Mouse (Mus musculus) bone marrow, adult 2 months (tissue): ENCODE results near the gene Ypel3. TPM values are rescaled to one million over a fixed set of nuclear protein-coding genes. Genes with fewer than 3 reads are reported as not detected.
A peak's percentile ranks its signal among the peaks of the same experiment; 100 is the strongest.

ENCODE experiments used
- H3K27ac ChIP-seq: fragments of 200-500 bp; 2 replicates; pipeline ENCODE4 v1.5.1; 2012; ENCODE audit warnings: low read depth, mild to moderate bottlenecking, control low read depth, inconsistent platforms, low read length; ENCODE audit not compliant: control insufficient read depth, poor library complexity, insufficient read depth
- H3K4me1 ChIP-seq: fragments of 200-500 bp; 2 replicates; pipeline ENCODE4 v1.6.1; 2011; ENCODE audit warnings: low read length; ENCODE audit not compliant: control insufficient read depth, insufficient read depth
- H3K4me3 ChIP-seq: fragments of 200-500 bp; replicated peaks from 2 replicates; pipeline ENCODE3; 2011; ENCODE audit warnings: mild to moderate bottlenecking, low read depth, low read length, control low read depth; ENCODE audit not compliant: control insufficient read depth
- CTCF ChIP-seq: fragments of 200-500 bp; IDR thresholded peaks from 2 replicates; pipeline ENCODE4 v1.5.1; 2011; ENCODE audit warnings: low read length, control low read depth; ENCODE audit not compliant: control insufficient read depth, insufficient read depth
- POLR2A ChIP-seq: fragments of 200-500 bp; IDR thresholded peaks from 2 replicates; pipeline ENCODE4 v1.6.1; 2011; ENCODE audit warnings: low read depth, mild to moderate bottlenecking, control low read depth, low read length, borderline replicate concordance; ENCODE audit not compliant: control insufficient read depth
- WGBS: fragments of 180-500 bp; shearing (Covaris S2); methylation state at CpG from one replicate; pipeline ENCODE4 v1.1.7; 2018; 5-methylcytosine and 5-hydroxymethylcytosine counted together
- polyA plus RNA-seq: library from polyadenylated mRNA; stranded (reverse); fragments of >200 nt; gene quantifications from 2 replicates; pipeline ENCODE4 v1.2.4, GENCODE M21; 2011; ENCODE audit warnings: low replicate concordance; ENCODE audit not compliant: missing spikeins, insufficient read depth, insufficient read length

The Ypel3 gene
- polyA plus RNA-seq, 1 experiment, result 411 TPM

DNA sequence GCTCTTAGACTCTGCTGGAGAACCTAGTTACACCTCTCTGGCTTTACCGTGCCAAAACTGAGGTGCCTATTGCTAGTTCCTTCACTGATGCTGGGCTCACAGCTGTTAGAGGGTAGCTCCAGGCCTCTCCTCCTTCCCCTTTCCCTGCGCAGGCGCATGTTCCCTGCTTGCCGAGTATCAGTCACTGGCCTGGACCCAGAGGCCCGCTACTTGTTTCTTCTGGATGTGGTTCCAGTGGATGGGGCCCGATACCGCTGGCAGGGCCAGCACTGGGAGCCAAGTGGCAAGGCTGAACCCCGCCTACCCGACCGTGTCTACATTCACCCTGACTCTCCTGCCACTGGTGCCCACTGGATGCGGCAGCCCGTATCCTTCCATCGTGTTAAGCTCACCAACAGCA is 5.9 kb downstream of the Ypel3 start:
- 82% methylated on average over 13 of the region's 13 CpGs for WGBS
- no peak for TF ChIP-seq CTCF
- TF ChIP-seq POLR2A, result no peak
- no peak overlapping the region for H3K4me3 ChIP-seq
- H3K4me1 ChIP-seq, result peaks cover 5% of the 10 kb centered on the region
- H3K27ac ChIP-seq, result no peak overlapping the region

DNA sequence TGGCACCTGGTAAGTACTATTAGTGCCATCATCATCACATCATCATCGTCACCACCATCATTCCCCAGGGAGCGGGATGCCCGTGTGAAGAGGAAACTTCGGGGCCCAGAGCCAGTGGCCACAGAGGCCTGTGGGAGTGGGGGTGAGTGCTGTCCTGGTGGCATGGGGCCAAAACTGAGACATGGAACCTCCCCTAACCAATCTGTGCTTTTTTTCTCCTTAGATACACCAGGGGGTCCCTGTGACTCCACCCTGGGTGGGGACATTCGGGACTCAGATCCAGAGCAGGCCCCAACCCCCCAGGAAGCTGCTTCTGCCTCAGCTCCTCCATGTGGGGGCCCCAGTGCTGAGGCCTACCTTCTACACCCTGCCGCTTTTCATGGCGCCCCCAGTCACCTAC is 7.7 kb downstream of the Ypel3 start:
- Histone ChIP-seq H3K27ac (no peak overlapping the region), H3K4me3 (no peak overlapping the region), H3K4me1 (peaks cover 2% of the 10 kb centered on the region; the same call in 1 of the 2 replicates)
- WGBS, result 80% methylated on average over 7 of the region's 7 CpGs
- no peak for TF ChIP-seq POLR2A
- TF ChIP-seq CTCF, result no peak

DNA sequence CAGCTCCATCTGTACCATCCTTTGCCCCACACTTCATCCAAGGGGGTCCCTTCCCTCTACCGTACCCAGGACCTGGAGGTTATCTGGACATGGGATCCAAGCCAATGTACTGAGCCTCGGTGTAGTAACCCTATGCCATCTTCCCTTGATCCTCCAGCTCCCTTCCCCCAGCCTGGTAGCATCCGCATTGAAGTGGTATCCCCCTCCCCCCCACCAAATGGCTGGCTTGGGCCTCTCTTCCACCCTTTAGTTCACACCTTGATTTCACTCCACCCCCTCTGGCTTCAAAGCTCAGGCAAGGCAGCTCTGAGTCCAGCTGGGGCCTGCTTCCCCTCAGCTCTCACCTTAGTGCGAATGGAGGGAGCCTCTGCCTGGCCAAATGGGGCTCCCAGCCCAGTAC is 8.3 kb downstream of the Ypel3 start:
- 87% methylated on average over 4 of the region's 4 CpGs for WGBS
- H3K4me3 ChIP-seq, result no peak overlapping the region
- no peak for TF ChIP-seq CTCF
- TF ChIP-seq POLR2A, result no peak
- H3K27ac ChIP-seq, result no peak overlapping the region
- H3K4me1 ChIP-seq, result peaks cover 2% of the 10 kb centered on the region; the same call in 1 of the 2 replicates

DNA sequence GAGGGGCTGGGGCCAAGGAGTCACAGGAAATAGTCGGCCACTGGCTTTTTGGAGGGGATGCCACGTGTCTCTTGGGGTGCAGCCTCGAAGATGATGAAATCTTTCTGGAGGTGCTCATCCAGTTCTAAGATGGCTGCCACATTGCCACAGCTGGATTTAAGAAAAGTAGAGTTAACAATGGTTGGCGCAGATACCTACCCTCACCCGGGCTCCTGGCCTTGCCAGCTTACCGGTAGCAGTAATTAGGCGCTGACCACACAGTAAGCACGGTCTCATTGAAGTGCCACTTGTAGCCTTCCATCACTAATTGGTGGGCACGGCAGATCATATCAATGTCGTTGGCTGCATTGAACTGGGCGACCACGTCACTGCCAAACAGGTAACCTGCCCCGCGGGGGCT is 9.4 kb downstream of the Ypel3 start:
- Histone ChIP-seq H3K4me3 (no peak overlapping the region), H3K4me1 (peaks cover 1% of the 10 kb centered on the region; the same call in 1 of the 2 replicates), H3K27ac (no peak overlapping the region)
- no peak for TF ChIP-seq CTCF
- no peak for TF ChIP-seq POLR2A
- 81% methylated on average over 14 of the region's 14 CpGs for WGBS

GRCm38 (mm10) chr7:126789141-126789540 is 12.4 kb downstream of the Ypel3 start:
- H3K27ac ChIP-seq, result no peak overlapping the region
- WGBS, result 91% methylated on average over 4 of the region's 4 CpGs
- no peak for TF ChIP-seq CTCF
- TF ChIP-seq POLR2A, result no peak
- peaks cover 3% of the 10 kb centered on the region for H3K4me1 ChIP-seq
- H3K4me3 ChIP-seq, result no peak overlapping the region

DNA sequence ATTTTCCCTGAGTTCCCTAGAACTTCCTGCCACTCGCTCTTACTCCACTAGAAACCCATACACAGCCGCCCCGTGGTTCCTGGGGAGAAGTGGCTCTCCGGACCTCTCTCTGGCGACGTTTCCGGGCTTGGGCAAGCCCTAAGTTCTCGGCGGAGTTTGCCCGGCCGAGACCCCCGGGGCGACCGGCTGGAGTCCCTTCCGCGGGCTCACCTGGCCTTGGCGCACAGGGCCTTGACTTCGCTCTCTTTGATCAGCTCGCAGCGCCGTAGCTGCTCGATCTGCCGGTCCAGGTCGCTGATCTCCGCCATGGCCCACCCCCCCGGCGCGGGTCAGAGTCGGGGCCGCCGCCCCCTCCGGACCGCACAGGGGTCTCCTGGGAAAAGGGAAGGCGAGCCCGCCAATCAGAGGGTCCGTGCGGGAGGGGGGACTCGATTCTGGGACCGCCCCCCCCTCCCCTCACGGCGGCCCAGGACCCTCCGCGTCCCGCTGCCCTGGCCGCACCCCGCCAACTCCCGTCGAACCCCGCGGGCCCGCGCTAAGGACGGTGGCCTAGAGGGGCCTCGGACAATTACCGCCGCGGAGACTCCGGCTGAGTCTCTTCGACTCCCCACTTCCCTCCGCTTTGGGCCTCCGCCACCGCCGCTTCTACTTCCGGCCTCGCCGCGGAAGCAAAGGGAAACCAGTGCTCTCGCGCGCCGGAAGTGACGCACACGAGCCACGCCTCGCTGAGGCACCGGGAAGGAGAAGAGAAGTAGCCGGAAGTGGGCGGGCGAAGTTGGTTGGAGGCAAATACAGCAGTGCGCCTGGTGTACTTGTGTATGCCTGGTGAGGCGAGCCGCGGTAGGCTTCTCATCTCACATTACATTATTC is 15.3 kb downstream of the Ypel3 start, which contains the start of gene Ppp4c:
Ppp4c (minus strand) TSS at position 646 of the 870 bp plus-strand sequence.
- peak; percentile 83; the same call in 1 of the 2 replicates for TF ChIP-seq POLR2A
- no peak for TF ChIP-seq CTCF
- Histone ChIP-seq H3K4me3 (peak within 1 kb of the TSS; percentile 77), H3K4me1 (peaks cover 3% of the 10 kb centered on the region), H3K27ac (peak within 1 kb of the TSS; percentile 88)
- 1% methylated on average over 82 of the region's 83 CpGs for WGBS

- peaks cover 4% of the 10 kb centered on the region for H3K4me1 ChIP-seq
- 29% methylated on average over 11 of the region's 11 CpGs for WGBS
- TF ChIP-seq CTCF (no peak), POLR2A (no peak)
Observed at GRCm38 (mm10) chr7:126792721-126793443, 16.1 kb downstream of the Ypel3 start.

More at GRCm38 (mm10) chr7:126792721-126793443, 16.1 kb downstream of the Ypel3 start:
- Histone ChIP-seq H3K4me3 (peak overlapping the region; percentile 77), H3K27ac (peak overlapping the region; percentile 88)
